Mouse (Mus musculus): ENCODE measurements around the gene Rab6a. TPM values are rescaled to one million over a fixed set of nuclear protein-coding genes. Genes with fewer than 3 reads are reported as not detected.
A peak's percentile ranks its signal among the peaks of the same experiment; 100 is the strongest.

Rab6a gene
- polyA plus RNA-seq, 1 experiment from 2014 or later: 287 TPM

DNA sequence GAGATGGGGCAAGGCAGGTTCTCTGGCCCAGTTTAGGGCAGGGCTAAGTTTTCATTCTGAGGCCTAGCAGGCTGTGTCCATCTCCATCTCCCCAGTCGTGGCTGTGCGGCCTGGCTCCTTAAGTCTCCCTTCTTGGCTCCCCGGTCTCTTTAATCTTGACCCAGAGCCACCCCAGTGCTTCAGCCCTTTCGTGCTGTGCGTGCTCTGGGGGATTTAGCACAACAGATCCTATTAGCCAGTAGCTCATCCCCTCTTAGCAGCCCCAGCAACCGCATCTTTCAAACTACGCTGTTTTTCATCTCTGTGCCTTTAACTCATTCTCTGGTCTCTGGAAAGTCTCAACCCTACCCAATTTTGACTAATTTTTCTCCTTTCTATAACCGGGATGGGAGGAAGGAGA, 55.0 kb downstream of the Rab6a start, which contains the start of gene Plekhb1:
TSS of gene Plekhb1 (minus strand) at position 184 of the 400 bp plus-strand sequence.
- no peaks in the 10 kb centered on the region for H3K36me3 ChIP-seq
- 80% methylated on average over 8 of the region's 8 CpGs for WGBS
- H3K9me3 ChIP-seq (replicated peaks): no peaks in the 10 kb centered on the region
- ATAC-seq (ENCODE audit: low FRiP score): no peak
- H3K27me3 ChIP-seq (replicated peaks): no peaks in the 10 kb centered on the region
- H3K4me2 ChIP-seq: peak within 1 kb of the TSS; percentile 47
- no peak within 1 kb of the TSS for H3K4me3 ChIP-seq (replicated peaks)
- peaks cover 22% of the 10 kb centered on the region for H3K4me1 ChIP-seq
- H3K9ac ChIP-seq (replicated peaks): 0 out of 2 replicates have a peak within 1 kb of the TSS, but pooled peaks have one; percentile 18
- peak within 1 kb of the TSS; percentile 43 for H3K27ac ChIP-seq (replicated peaks)

DNA sequence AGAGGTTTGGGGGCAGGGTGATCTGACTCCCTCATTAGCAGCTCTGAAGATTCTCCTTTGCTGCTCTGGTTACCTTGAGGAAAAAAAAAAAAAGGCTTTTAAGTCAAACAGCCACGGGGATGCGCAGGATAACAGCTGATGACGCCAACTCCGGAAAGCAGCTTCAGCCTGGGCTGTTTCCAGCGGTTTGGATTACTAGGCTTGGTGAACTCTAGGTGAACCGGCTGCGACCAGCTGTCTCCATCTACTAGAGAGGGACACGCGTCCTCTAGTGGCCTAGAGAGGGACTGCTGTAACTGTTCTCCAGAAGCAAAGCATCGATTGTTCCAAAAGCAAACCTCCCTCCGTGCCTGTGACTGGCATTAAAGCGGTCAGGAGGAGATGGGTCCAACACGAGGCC, 56.0 kb downstream of the Rab6a start:
- WGBS: 2% methylated on average over 13 of the region's 13 CpGs
- 0 out of 2 replicates have a peak overlapping the region, but pooled peaks have one; percentile 18 for H3K9ac ChIP-seq (replicated peaks)

DNA sequence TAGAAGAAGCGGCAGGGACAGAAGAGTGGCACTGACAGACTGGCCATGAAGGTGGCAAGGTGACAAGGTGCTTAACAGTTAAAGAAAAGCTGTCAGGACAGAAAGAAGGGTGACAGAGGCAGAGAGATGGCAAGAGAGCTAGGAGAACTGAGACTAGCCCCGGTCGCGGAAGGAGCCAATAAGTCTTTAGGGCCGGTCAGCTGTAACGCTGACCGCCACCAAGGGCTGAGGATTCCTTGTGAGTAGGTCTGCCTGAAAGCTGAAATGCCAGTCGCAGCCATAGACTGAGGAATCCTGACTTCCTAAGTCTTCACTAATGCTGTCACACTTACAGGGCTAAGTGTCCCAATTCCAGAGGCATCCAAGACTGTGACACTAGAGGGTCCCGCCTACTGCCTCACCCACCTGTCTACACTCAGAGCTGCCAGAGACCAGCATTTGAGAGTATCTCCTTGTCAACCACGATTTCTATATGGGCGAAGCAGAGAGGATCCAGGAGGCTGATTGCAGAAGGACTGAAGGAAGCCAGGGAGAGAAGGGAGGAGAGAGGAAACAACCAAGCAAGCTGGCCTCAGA, 56.6 kb downstream of the Rab6a start:
- H3K4me2 ChIP-seq: peak overlapping the region; percentile 47
- H3K36me3 ChIP-seq: no peaks in the 10 kb centered on the region
- H3K4me3 ChIP-seq (replicated peaks): no peak overlapping the region
- WGBS: 66% methylated on average over 11 of the region's 11 CpGs
- peak; percentile 44; the same call in 1 of the 2 replicates for ATAC-seq (ENCODE audit: low FRiP score)
- H3K9ac ChIP-seq (replicated peaks): 0 out of 2 replicates have a peak overlapping the region, but pooled peaks have one; percentile 17
- no peaks in the 10 kb centered on the region for H3K9me3 ChIP-seq (replicated peaks)
- H3K27me3 ChIP-seq (replicated peaks): no peaks in the 10 kb centered on the region
- peak overlapping the region; percentile 65; the same call in 1 of the 2 replicates for H3K27ac ChIP-seq (replicated peaks)
- peaks cover 15% of the 10 kb centered on the region for H3K4me1 ChIP-seq

More for the DNA sequence above, 56.0 kb downstream of the Rab6a start:
- H3K4me2 ChIP-seq: peak overlapping the region; percentile 47
- H3K36me3 ChIP-seq: no peaks in the 10 kb centered on the region
- H3K9me3 ChIP-seq (replicated peaks): no peaks in the 10 kb centered on the region
- no peaks in the 10 kb centered on the region for H3K27me3 ChIP-seq (replicated peaks)
- peak; percentile 92 for ATAC-seq (ENCODE audit: low FRiP score)
- H3K4me1 ChIP-seq: peaks cover 19% of the 10 kb centered on the region
- no peak overlapping the region for H3K4me3 ChIP-seq (replicated peaks)
- H3K27ac ChIP-seq (replicated peaks): peak overlapping the region; percentile 65

DNA sequence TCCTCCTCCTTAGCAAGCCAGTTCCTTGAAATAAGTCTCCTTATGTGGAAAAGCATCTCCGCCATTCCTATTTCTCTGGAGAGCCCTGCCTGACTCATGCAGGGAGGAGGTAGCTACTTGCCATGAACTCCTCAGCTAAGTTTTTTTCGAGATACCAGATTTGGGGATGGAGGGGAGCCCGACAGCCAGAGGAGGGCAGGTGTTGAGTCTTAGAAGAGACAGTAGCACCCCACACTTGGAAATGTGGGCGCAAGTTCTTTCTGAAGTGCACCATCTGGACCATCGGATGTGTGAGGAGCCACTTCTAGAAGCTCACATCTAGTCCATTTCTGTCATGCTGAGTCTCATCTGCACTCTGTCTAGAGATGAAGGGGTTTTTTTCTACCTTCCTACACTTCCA, 63.4 kb downstream of the Rab6a start:
- Histone ChIP-seq H3K9ac (replicated peaks) (no peak overlapping the region), H3K27me3 (replicated peaks) (no peaks in the 10 kb centered on the region), H3K36me3 (no peaks in the 10 kb centered on the region), H3K27ac (replicated peaks) (no peak overlapping the region), H3K9me3 (replicated peaks) (no peaks in the 10 kb centered on the region), H3K4me1 (no peaks in the 10 kb centered on the region), H3K4me3 (replicated peaks) (no peak overlapping the region), H3K4me2 (no peak overlapping the region)
- no peak for ATAC-seq (ENCODE audit: low FRiP score)
- 82% methylated on average over 5 of the region's 5 CpGs for WGBS

DNA sequence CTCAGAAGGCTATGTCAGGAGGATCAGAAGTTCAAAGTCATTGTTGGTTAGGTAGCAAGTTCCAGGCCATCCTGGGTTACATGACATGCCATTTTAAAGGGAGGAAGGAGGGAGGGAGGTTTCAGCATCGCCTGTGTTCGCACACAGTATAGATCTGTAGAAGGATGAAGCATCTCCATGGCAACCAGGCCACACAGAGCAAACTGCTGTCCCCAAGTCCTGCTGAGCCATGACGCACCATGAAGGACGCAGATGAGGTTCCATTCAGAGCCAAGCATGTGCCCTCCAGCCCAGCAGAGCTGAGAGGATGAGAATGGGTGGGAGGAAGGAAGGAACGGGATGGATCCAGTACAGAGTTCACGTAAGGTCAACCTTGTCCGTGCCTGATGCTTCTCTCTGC, 66.2 kb downstream of the Rab6a start:
- Histone ChIP-seq H3K4me2 (no peak overlapping the region), H3K4me3 (replicated peaks) (no peak overlapping the region), H3K9ac (replicated peaks) (no peak overlapping the region), H3K4me1 (no peaks in the 10 kb centered on the region), H3K36me3 (no peaks in the 10 kb centered on the region), H3K9me3 (replicated peaks) (no peaks in the 10 kb centered on the region), H3K27ac (replicated peaks) (no peak overlapping the region), H3K27me3 (replicated peaks) (no peaks in the 10 kb centered on the region)
- 42% methylated on average over 7 of the region's 7 CpGs for WGBS
- no peak for ATAC-seq (ENCODE audit: low FRiP score)

DNA sequence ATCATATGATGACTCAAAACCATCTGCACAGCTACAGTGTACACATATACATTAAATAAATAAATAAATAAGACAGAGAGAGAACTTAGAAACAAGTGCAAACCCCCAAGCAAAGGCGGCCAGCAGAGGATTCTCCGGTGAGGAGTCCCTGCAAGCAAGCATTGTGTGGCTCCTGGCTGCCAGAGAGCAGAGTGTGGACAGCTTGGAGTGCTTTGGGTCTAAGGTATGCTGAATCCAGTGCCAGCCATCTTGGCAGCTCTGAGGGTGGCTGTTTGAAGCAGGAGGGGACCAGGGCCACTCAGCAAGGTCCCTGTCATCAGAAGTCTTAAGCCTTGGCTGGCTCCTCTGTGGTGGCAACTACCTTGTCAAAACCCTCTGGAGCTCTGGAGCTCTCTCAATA, 67.7 kb downstream of the Rab6a start:
- H3K9ac ChIP-seq (replicated peaks): no peak overlapping the region
- H3K36me3 ChIP-seq: no peaks in the 10 kb centered on the region
- no peak overlapping the region for H3K4me3 ChIP-seq (replicated peaks)
- no peaks in the 10 kb centered on the region for H3K27me3 ChIP-seq (replicated peaks)
- no peaks in the 10 kb centered on the region for H3K9me3 ChIP-seq (replicated peaks)
- no peak overlapping the region for H3K4me2 ChIP-seq
- ATAC-seq (ENCODE audit: low FRiP score): no peak
- 91% methylated on average over 2 of the region's 2 CpGs for WGBS
- H3K4me1 ChIP-seq: no peaks in the 10 kb centered on the region
- H3K27ac ChIP-seq (replicated peaks): no peak overlapping the region

DNA sequence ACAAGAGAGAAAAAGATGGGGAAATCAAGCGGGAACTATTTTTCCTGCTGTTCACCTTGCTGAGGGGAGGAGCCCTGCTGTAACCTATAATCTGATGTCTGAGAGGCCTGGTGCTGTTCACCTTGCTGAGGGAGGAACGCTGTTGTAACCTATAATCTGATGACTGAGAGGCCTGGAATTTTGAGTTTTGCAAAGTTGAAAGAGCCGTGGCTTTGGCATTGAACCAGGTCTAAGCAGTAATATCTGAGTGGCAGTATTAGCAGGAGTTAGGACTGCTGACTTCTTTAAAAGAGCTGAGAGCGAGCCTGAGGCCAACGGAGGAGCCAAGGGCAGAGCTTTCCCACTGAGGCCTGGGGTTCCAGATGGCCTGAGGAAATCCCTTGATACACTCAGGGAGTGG, 70.8 kb downstream of the Rab6a start:
- H3K4me1 ChIP-seq: no peaks in the 10 kb centered on the region
- ATAC-seq (ENCODE audit: low FRiP score): no peak
- H3K4me2 ChIP-seq: no peak overlapping the region
- H3K27ac ChIP-seq (replicated peaks): no peak overlapping the region
- no peaks in the 10 kb centered on the region for H3K27me3 ChIP-seq (replicated peaks)
- WGBS: 88% methylated on average over 5 of the region's 5 CpGs
- no peak overlapping the region for H3K9ac ChIP-seq (replicated peaks)
- H3K36me3 ChIP-seq: no peaks in the 10 kb centered on the region
- no peaks in the 10 kb centered on the region for H3K9me3 ChIP-seq (replicated peaks)
- no peak overlapping the region for H3K4me3 ChIP-seq (replicated peaks)

DNA sequence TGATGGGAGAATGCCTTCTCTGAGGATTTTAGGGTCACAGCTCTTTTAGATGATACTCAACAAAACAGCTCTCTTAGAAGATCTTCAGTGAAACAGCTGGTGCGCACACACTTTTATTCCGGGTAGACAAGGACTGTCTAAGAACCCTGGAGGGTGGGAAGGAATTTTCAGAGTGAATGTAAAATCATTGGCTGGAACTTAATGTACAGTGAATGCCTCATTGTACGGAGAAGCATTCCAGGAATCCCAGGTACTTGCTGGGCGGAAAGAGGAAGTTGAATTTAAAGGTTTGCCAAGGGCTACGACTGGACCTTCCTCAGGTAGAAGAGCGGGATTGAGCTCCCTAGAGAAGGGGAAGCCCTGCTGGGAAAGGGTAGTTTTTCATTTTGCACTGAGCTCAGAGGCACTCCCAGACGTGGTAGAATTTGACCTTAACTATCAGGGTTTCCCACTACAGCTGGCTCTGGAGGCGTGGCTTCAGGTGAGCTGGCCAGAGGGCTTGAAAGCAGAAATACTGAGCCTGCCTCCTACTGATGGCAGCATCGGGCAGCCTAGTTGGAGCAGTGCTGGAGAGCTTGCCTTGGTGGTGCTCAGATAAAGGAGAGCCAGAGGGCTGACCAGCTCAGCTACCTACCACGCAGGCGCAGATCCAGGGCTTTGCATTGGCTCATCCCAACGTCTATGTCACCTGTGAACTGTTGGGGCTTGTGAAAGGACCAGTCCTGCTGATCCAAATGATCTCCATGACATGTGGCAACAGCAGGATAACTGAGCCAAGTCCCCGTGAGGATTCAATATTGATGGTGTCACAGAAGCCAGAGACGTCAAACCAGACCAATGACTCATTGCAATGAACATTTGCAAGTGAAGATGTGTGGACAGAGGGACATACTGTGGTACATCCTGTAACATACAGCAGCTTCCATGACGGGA, 72.0 kb downstream of the Rab6a start:
- Histone ChIP-seq H3K4me1 (no peaks in the 10 kb centered on the region), H3K27me3 (replicated peaks) (no peaks in the 10 kb centered on the region), H3K4me3 (replicated peaks) (no peak overlapping the region), H3K27ac (replicated peaks) (no peak overlapping the region), H3K36me3 (no peaks in the 10 kb centered on the region), H3K9me3 (replicated peaks) (no peaks in the 10 kb centered on the region), H3K9ac (replicated peaks) (no peak overlapping the region), H3K4me2 (no peak overlapping the region)
- no peak for ATAC-seq (ENCODE audit: low FRiP score)
- 67% methylated on average over 15 of the region's 15 CpGs for WGBS

GRCm38 (mm10) chr7:100681132-100681531, 73.9 kb downstream of the Rab6a start:
- Histone ChIP-seq H3K4me1 (no peaks in the 10 kb centered on the region), H3K4me2 (no peak overlapping the region), H3K36me3 (no peaks in the 10 kb centered on the region), H3K4me3 (replicated peaks) (no peak overlapping the region), H3K9me3 (replicated peaks) (no peaks in the 10 kb centered on the region), H3K9ac (replicated peaks) (no peak overlapping the region), H3K27me3 (replicated peaks) (no peaks in the 10 kb centered on the region), H3K27ac (replicated peaks) (no peak overlapping the region)
- 56% methylated on average over 5 of the region's 5 CpGs for WGBS
- no peak for ATAC-seq (ENCODE audit: low FRiP score)

GRCm38 (mm10) chr7:100683241-100683640, 76.0 kb downstream of the Rab6a start:
- H3K4me1 ChIP-seq: no peaks in the 10 kb centered on the region
- H3K27ac ChIP-seq (replicated peaks): no peak overlapping the region
- H3K36me3 ChIP-seq: no peaks in the 10 kb centered on the region
- no peak overlapping the region for H3K4me2 ChIP-seq
- 74% methylated on average over 1 of the region's 1 CpGs for WGBS
- H3K4me3 ChIP-seq (replicated peaks): no peak overlapping the region
- no peaks in the 10 kb centered on the region for H3K9me3 ChIP-seq (replicated peaks)
- no peaks in the 10 kb centered on the region for H3K27me3 ChIP-seq (replicated peaks)
- ATAC-seq (ENCODE audit: low FRiP score): no peak
- H3K9ac ChIP-seq (replicated peaks): no peak overlapping the region

- Histone ChIP-seq H3K9me3 (replicated peaks) (no peaks in the 10 kb centered on the region), H3K36me3 (no peaks in the 10 kb centered on the region), H3K27ac (replicated peaks) (no peak overlapping the region), H3K9ac (replicated peaks) (no peak overlapping the region), H3K4me2 (no peak overlapping the region), H3K4me1 (no peaks in the 10 kb centered on the region), H3K27me3 (replicated peaks) (no peaks in the 10 kb centered on the region), H3K4me3 (replicated peaks) (no peak overlapping the region)
- no peak for ATAC-seq (ENCODE audit: low FRiP score)
- WGBS: 74% methylated on average over 5 of the region's 5 CpGs
Measured at GRCm38 (mm10) chr7:100684081-100684480, 76.9 kb downstream of the Rab6a start.

DNA sequence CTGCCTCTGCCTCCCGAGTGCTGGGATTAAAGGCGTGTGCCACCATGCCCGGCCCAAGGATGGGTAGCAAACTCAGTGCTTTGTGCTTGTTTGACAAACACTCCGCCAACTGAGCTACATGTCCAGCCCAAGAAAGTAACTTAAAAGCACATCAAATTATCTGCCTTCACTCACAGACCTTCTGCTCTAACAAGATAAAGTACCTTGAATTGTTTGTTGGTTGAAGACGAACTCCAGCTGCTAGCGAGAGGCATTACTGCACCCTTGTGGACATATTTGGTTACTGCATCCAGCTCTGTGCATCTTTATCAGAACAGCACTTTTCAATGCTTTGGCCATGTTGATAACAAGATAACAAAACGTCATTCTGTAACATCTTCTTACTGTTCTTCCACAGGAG, 77.3 kb downstream of the Rab6a start:
- ATAC-seq (ENCODE audit: low FRiP score): no peak
- H3K4me3 ChIP-seq (replicated peaks): no peak overlapping the region
- H3K27me3 ChIP-seq (replicated peaks): no peaks in the 10 kb centered on the region
- WGBS: 54% methylated on average over 7 of the region's 7 CpGs
- H3K36me3 ChIP-seq: no peaks in the 10 kb centered on the region
- no peak overlapping the region for H3K4me2 ChIP-seq
- no peaks in the 10 kb centered on the region for H3K9me3 ChIP-seq (replicated peaks)
- no peak overlapping the region for H3K27ac ChIP-seq (replicated peaks)
- no peak overlapping the region for H3K9ac ChIP-seq (replicated peaks)
- H3K4me1 ChIP-seq: no peaks in the 10 kb centered on the region
